Mouse (Mus musculus): ENCODE measurements around the gene Eftud2. TPM values are rescaled to one million over a fixed set of nuclear protein-coding genes. Genes with fewer than 3 reads are reported as not detected.

The Eftud2 gene
- polyA plus RNA-seq, 1 experiment from 2014 or later, result 376 TPM

GRCm38 (mm10) chr11:102791682-102792445 lies 88.9 kb downstream of the Eftud2 start:
- no peak for DNase-seq (ENCODE audit: extremely low spot score, low spot score)
- H3K9me3 ChIP-seq, result no peaks in the 10 kb centered on the region
- no peak overlapping the region for H3K4me3 ChIP-seq
- peaks cover 6% of the 10 kb centered on the region for H3K4me1 ChIP-seq
- no peak overlapping the region for H3K27ac ChIP-seq
- peaks cover 15% of the 10 kb centered on the region for H3K36me3 ChIP-seq (replicated peaks)
- H3K27me3 ChIP-seq (ENCODE audit: poor library complexity, severe bottlenecking), result no peaks in the 10 kb centered on the region
- WGBS, result 71% methylated on average over 14 of the region's 14 CpGs

Other genes starting within 250 kb of the Eftud2 start
- 0.10 and 0.15 TPM in 2 replicates for gene Meioc, start 217.3 kb downstream of the Eftud2 start, polyA plus RNA-seq (2016; fragmentation: Nextera tagmentation; extraction: Ambion mirVana)
- 61.7 and 65.8 TPM in 2 replicates for gene Ccdc43, start 183.2 kb downstream of the Eftud2 start, polyA plus RNA-seq (2016; fragmentation: Nextera tagmentation; extraction: Ambion mirVana)
- gene Adam11, start 119.5 kb downstream of the Eftud2 start, polyA plus RNA-seq (2016; fragmentation: Nextera tagmentation; extraction: Ambion mirVana), result 11.7 and 13.2 TPM in 2 replicates
- 86.0 and 87.4 TPM in 2 replicates for gene Gjc1, start 61.3 kb downstream of the Eftud2 start, polyA plus RNA-seq (2016; fragmentation: Nextera tagmentation; extraction: Ambion mirVana)
- not detected in 2 replicates for gene Higd1b, start 45.1 kb downstream of the Eftud2 start, polyA plus RNA-seq (2016; fragmentation: Nextera tagmentation; extraction: Ambion mirVana)
- gene Ccdc103, start 219 bp upstream of the Eftud2 start, polyA plus RNA-seq (2016; fragmentation: Nextera tagmentation; extraction: Ambion mirVana), result 2.0 and 2.9 TPM in 2 replicates
- 0.09 TPM in 1 of 2 replicates, not detected in the other for gene Fam187a, start 4.2 kb upstream of the Eftud2 start, polyA plus RNA-seq (2016; fragmentation: Nextera tagmentation; extraction: Ambion mirVana)
- 0.09 and 0.10 TPM in 2 replicates for gene Gfap, start 19.9 kb upstream of the Eftud2 start, polyA plus RNA-seq (2016; fragmentation: Nextera tagmentation; extraction: Ambion mirVana)
- gene Kif18b, start 44.1 kb upstream of the Eftud2 start, polyA plus RNA-seq (2016; fragmentation: Nextera tagmentation; extraction: Ambion mirVana), result 14.5 and 15.5 TPM in 2 replicates
- 2.6 and 2.8 TPM in 2 replicates for gene C1ql1, start 65.7 kb upstream of the Eftud2 start, polyA plus RNA-seq (2016; fragmentation: Nextera tagmentation; extraction: Ambion mirVana)
- 62.4 and 66.0 TPM in 2 replicates for gene Nmt1, start 147.2 kb upstream of the Eftud2 start, polyA plus RNA-seq (2016; fragmentation: Nextera tagmentation; extraction: Ambion mirVana)
- gene Dcakd, start 147.3 kb upstream of the Eftud2 start, polyA plus RNA-seq (2016; fragmentation: Nextera tagmentation; extraction: Ambion mirVana), result 261 and 275 TPM in 2 replicates
- gene Plcd3, start 220.7 kb upstream of the Eftud2 start, polyA plus RNA-seq (2016; fragmentation: Nextera tagmentation; extraction: Ambion mirVana), result 1.5 and 1.7 TPM in 2 replicates
- 6.6 and 7.5 TPM in 2 replicates for gene Acbd4, start 220.7 kb upstream of the Eftud2 start, polyA plus RNA-seq (2016; fragmentation: Nextera tagmentation; extraction: Ambion mirVana)
- gene Hexim1, start 235.2 kb upstream of the Eftud2 start, polyA plus RNA-seq (2016; fragmentation: Nextera tagmentation; extraction: Ambion mirVana), result 1.8 and 2.0 TPM in 2 replicates